Mouse (Mus musculus) intestine, embryonic 15.5 days (tissue): Measurements from ENCODE around the gene Zbtb1. TPM values are rescaled to one million over a fixed set of nuclear protein-coding genes. Genes with fewer than 3 reads are reported as not detected.

Experiments used
- polyA plus RNA-seq: library from polyadenylated mRNA; unstranded; fragments of >200 nt; fragmentation: Nextera tagmentation; extraction: Ambion mirVana; gene quantifications from 2 replicates; pipeline ENCODE4 v1.2.1, GENCODE M21; 2015

Zbtb1 gene
- polyA plus RNA-seq, 1 experiment from 2014 or later = 7.6 TPM

Other genes with a start within 250 kb of the Zbtb1 start
- gene Esr2, start 193.0 kb upstream of the Zbtb1 start, polyA plus RNA-seq = 0.05 and 0.06 TPM in 2 replicates
- gene Tex21, start 123.5 kb upstream of the Zbtb1 start, polyA plus RNA-seq = not detected in 2 replicates
- 102 TPM in 2 replicates for gene Mthfd1, start 115.0 kb upstream of the Zbtb1 start, polyA plus RNA-seq
- gene Akap5, start 45.4 kb upstream of the Zbtb1 start, polyA plus RNA-seq = 2.7 and 3.3 TPM in 2 replicates
- 11.7 and 12.4 TPM in 2 replicates for gene Zbtb25, start 664 bp upstream of the Zbtb1 start, polyA plus RNA-seq
- gene Hspa2, start 33.9 kb downstream of the Zbtb1 start, polyA plus RNA-seq = 10.1 and 11.9 TPM in 2 replicates
- gene Ppp1r36, start 47.3 kb downstream of the Zbtb1 start, polyA plus RNA-seq = 1.1 and 1.5 TPM in 2 replicates
- gene Plekhg3, start 160.6 kb downstream of the Zbtb1 start, polyA plus RNA-seq = 9.5 and 11.2 TPM in 2 replicates